Mouse (Mus musculus): ENCODE results near the gene Cacna1a. TPM values are rescaled to one million over a fixed set of nuclear protein-coding genes. Genes with fewer than 3 reads are reported as not detected.
A peak's percentile ranks its signal among the peaks of the same experiment; 100 is the strongest.

The Cacna1a gene
- polyA plus RNA-seq, 1 experiment from 2014 or later, result 5.1 TPM

- ATAC-seq (replicated peaks; ENCODE audit: low FRiP score, low TSS enrichment, low read depth) (no peak), DNase-seq (ENCODE audit: low spot score) (no peak)
- Histone ChIP-seq H3K27ac (ENCODE audit: low read depth) (no peak overlapping the region), H3K36me3 (ENCODE audit: control insufficient read depth, insufficient read depth, low read length) (no peaks in the 10 kb centered on the region), H3K4me1 (replicated peaks; ENCODE audit: control insufficient read depth, insufficient read depth, low read length) (no peaks in the 10 kb centered on the region), H3K27me3 (replicated peaks; ENCODE audit: control insufficient read depth, insufficient read depth, low read length) (no peaks in the 10 kb centered on the region), H3K4me2 (ENCODE audit: low read length) (no peak overlapping the region), H3K9ac (ENCODE audit: low read length) (no peak overlapping the region), H3K4me3 (ENCODE audit: low read depth, low read length) (no peak overlapping the region), H3K9me3 (ENCODE audit: control insufficient read depth, low read length) (peaks cover 2% of the 10 kb centered on the region; the same call in 1 of the 2 replicates)
- WGBS, result 79% methylated on average over 7 of the region's 7 CpGs
Observed at GRCm38 (mm10) chr8:84381676-84382075, 6.6 kb upstream of the Cacna1a start.

- 44% methylated on average over 9 of the region's 9 CpGs for WGBS
- Histone ChIP-seq H3K4me3 (ENCODE audit: low read depth, low read length) (no peak overlapping the region), H3K36me3 (ENCODE audit: control insufficient read depth, insufficient read depth, low read length) (no peaks in the 10 kb centered on the region), H3K4me1 (replicated peaks; ENCODE audit: control insufficient read depth, insufficient read depth, low read length) (peaks cover 10% of the 10 kb centered on the region), H3K4me2 (ENCODE audit: low read length) (no peak overlapping the region), H3K9me3 (ENCODE audit: control insufficient read depth, low read length) (no peaks in the 10 kb centered on the region), H3K27ac (ENCODE audit: low read depth) (peak overlapping the region; percentile 10; the same call in 1 of the 2 replicates), H3K27me3 (replicated peaks; ENCODE audit: control insufficient read depth, insufficient read depth, low read length) (no peaks in the 10 kb centered on the region), H3K9ac (ENCODE audit: low read length) (no peak overlapping the region)
- ATAC-seq (replicated peaks; ENCODE audit: low FRiP score, low TSS enrichment, low read depth) (no peak), DNase-seq (ENCODE audit: low spot score) (no peak)
Observed at GRCm38 (mm10) chr8:84388773-84389172, 533 bp downstream of the Cacna1a start.

- Histone ChIP-seq H3K27ac (ENCODE audit: low read depth) (no peak overlapping the region), H3K9me3 (ENCODE audit: control insufficient read depth, low read length) (no peaks in the 10 kb centered on the region), H3K4me2 (ENCODE audit: low read length) (no peak overlapping the region), H3K27me3 (replicated peaks; ENCODE audit: control insufficient read depth, insufficient read depth, low read length) (no peaks in the 10 kb centered on the region), H3K4me1 (replicated peaks; ENCODE audit: control insufficient read depth, insufficient read depth, low read length) (peaks cover 10% of the 10 kb centered on the region), H3K36me3 (ENCODE audit: control insufficient read depth, insufficient read depth, low read length) (no peaks in the 10 kb centered on the region), H3K9ac (ENCODE audit: low read length) (no peak overlapping the region), H3K4me3 (ENCODE audit: low read depth, low read length) (no peak overlapping the region)
- ATAC-seq (replicated peaks; ENCODE audit: low FRiP score, low TSS enrichment, low read depth), result no peak
- no peak for DNase-seq (ENCODE audit: low spot score)
- 81% methylated on average over 3 of the region's 3 CpGs for WGBS
Observed at GRCm38 (mm10) chr8:84389173-84389572, 933 bp downstream of the Cacna1a start.

- no peaks in the 10 kb centered on the region for H3K27me3 ChIP-seq (replicated peaks; ENCODE audit: control insufficient read depth, insufficient read depth, low read length)
- WGBS, result 89% methylated on average over 5 of the region's 5 CpGs
- no peak for ATAC-seq (replicated peaks; ENCODE audit: low FRiP score, low TSS enrichment, low read depth)
Observed at GRCm38 (mm10) chr8:84391611-84392010, 3.4 kb downstream of the Cacna1a start.

GRCm38 (mm10) chr8:84395751-84396457, 7.7 kb downstream of the Cacna1a start:
- Histone ChIP-seq H3K9me3 (ENCODE audit: control insufficient read depth, low read length) (no peaks in the 10 kb centered on the region), H3K4me3 (ENCODE audit: low read depth, low read length) (no peak overlapping the region), H3K27me3 (replicated peaks; ENCODE audit: control insufficient read depth, insufficient read depth, low read length) (no peaks in the 10 kb centered on the region), H3K27ac (ENCODE audit: low read depth) (no peak overlapping the region), H3K9ac (ENCODE audit: low read length) (no peak overlapping the region), H3K4me1 (replicated peaks; ENCODE audit: control insufficient read depth, insufficient read depth, low read length) (no peaks in the 10 kb centered on the region), H3K4me2 (ENCODE audit: low read length) (no peak overlapping the region), H3K36me3 (ENCODE audit: control insufficient read depth, insufficient read depth, low read length) (no peaks in the 10 kb centered on the region)
- DNase-seq (ENCODE audit: low spot score), result no peak
- WGBS, result 76% methylated on average over 6 of the region's 6 CpGs
- no peak for ATAC-seq (replicated peaks; ENCODE audit: low FRiP score, low TSS enrichment, low read depth)

More at GRCm38 (mm10) chr8:84391611-84392010, 3.4 kb downstream of the Cacna1a start:
- no peak overlapping the region for H3K4me3 ChIP-seq (ENCODE audit: low read depth, low read length)
- no peak for DNase-seq (ENCODE audit: low spot score)
- peaks cover 10% of the 10 kb centered on the region for H3K4me1 ChIP-seq (replicated peaks; ENCODE audit: control insufficient read depth, insufficient read depth, low read length)
- no peak overlapping the region for H3K4me2 ChIP-seq (ENCODE audit: low read length)
- no peak overlapping the region for H3K27ac ChIP-seq (ENCODE audit: low read depth)
- no peaks in the 10 kb centered on the region for H3K9me3 ChIP-seq (ENCODE audit: control insufficient read depth, low read length)
- H3K9ac ChIP-seq (ENCODE audit: low read length), result no peak overlapping the region
- no peaks in the 10 kb centered on the region for H3K36me3 ChIP-seq (ENCODE audit: control insufficient read depth, insufficient read depth, low read length)

GRCm38 (mm10) chr8:84413886-84414851, 25.9 kb downstream of the Cacna1a start:
- Histone ChIP-seq H3K27ac (ENCODE audit: low read depth) (peak overlapping the region; percentile 23; the same call in 1 of the 2 replicates), H3K27me3 (replicated peaks; ENCODE audit: control insufficient read depth, insufficient read depth, low read length) (peaks cover 59% of the 10 kb centered on the region), H3K36me3 (ENCODE audit: control insufficient read depth, insufficient read depth, low read length) (no peaks in the 10 kb centered on the region), H3K9ac (ENCODE audit: low read length) (peak overlapping the region; percentile 43), H3K9me3 (ENCODE audit: control insufficient read depth, low read length) (0 out of 2 replicates have a peak, but pooled peaks cover 4% of the 10 kb centered on the region), H3K4me1 (replicated peaks; ENCODE audit: control insufficient read depth, insufficient read depth, low read length) (peaks cover 4% of the 10 kb centered on the region), H3K4me2 (ENCODE audit: low read length) (peak overlapping the region; percentile 94), H3K4me3 (ENCODE audit: low read depth, low read length) (peak overlapping the region; percentile 41)
- ATAC-seq (replicated peaks; ENCODE audit: low FRiP score, low TSS enrichment, low read depth), result peak; percentile 77
- peak; percentile 76 for DNase-seq (ENCODE audit: low spot score)
- WGBS, result 2% methylated on average over 67 of the region's 72 CpGs

- H3K4me3 ChIP-seq (ENCODE audit: low read depth, low read length), result peak overlapping the region; percentile 41
- peaks cover 59% of the 10 kb centered on the region for H3K27me3 ChIP-seq (replicated peaks; ENCODE audit: control insufficient read depth, insufficient read depth, low read length)
- DNase-seq (ENCODE audit: low spot score) (no peak), ATAC-seq (replicated peaks; ENCODE audit: low FRiP score, low TSS enrichment, low read depth) (no peak)
- H3K27ac ChIP-seq (ENCODE audit: low read depth), result no peak overlapping the region
- H3K4me1 ChIP-seq (replicated peaks; ENCODE audit: control insufficient read depth, insufficient read depth, low read length), result peaks cover 4% of the 10 kb centered on the region
- peak overlapping the region; percentile 43; the same call in 1 of the 2 replicates for H3K9ac ChIP-seq (ENCODE audit: low read length)
- H3K4me2 ChIP-seq (ENCODE audit: low read length), result peak overlapping the region; percentile 94
- 0 out of 2 replicates have a peak, but pooled peaks cover 4% of the 10 kb centered on the region for H3K9me3 ChIP-seq (ENCODE audit: control insufficient read depth, low read length)
- no peaks in the 10 kb centered on the region for H3K36me3 ChIP-seq (ENCODE audit: control insufficient read depth, insufficient read depth, low read length)
- WGBS, result under 1% methylated on average over 20 of the region's 20 CpGs
Observed at GRCm38 (mm10) chr8:84414918-84415317, 26.7 kb downstream of the Cacna1a start.

GRCm38 (mm10) chr8:84415378-84415898, 27.2 kb downstream of the Cacna1a start:
- H3K4me2 ChIP-seq (ENCODE audit: low read length), result peak overlapping the region; percentile 94
- H3K9ac ChIP-seq (ENCODE audit: low read length), result peak overlapping the region; percentile 27; the same call in 1 of the 2 replicates
- peaks cover 4% of the 10 kb centered on the region for H3K4me1 ChIP-seq (replicated peaks; ENCODE audit: control insufficient read depth, insufficient read depth, low read length)
- no peaks in the 10 kb centered on the region for H3K36me3 ChIP-seq (ENCODE audit: control insufficient read depth, insufficient read depth, low read length)
- no peak overlapping the region for H3K27ac ChIP-seq (ENCODE audit: low read depth)
- H3K9me3 ChIP-seq (ENCODE audit: control insufficient read depth, low read length), result 0 out of 2 replicates have a peak, but pooled peaks cover 4% of the 10 kb centered on the region
- peak; percentile 64 for DNase-seq (ENCODE audit: low spot score)
- peak; percentile 38 for ATAC-seq (replicated peaks; ENCODE audit: low FRiP score, low TSS enrichment, low read depth)
- peak overlapping the region; percentile 41 for H3K4me3 ChIP-seq (ENCODE audit: low read depth, low read length)
- peaks cover 59% of the 10 kb centered on the region for H3K27me3 ChIP-seq (replicated peaks; ENCODE audit: control insufficient read depth, insufficient read depth, low read length)
- under 1% methylated on average over 30 of the region's 64 CpGs for WGBS
